Mouse (Mus musculus) intestine, postnatal 0 days (tissue): ENCODE data around the gene Pax5. TPM values are rescaled to one million over a fixed set of nuclear protein-coding genes. Genes with fewer than 3 reads are reported as not detected.
A peak's percentile ranks its signal among the peaks of the same experiment; 100 is the strongest.

ENCODE experiments used
- ATAC-seq: fragments of 200-750 bp; cut with Nextera tagmentation; 2 replicates; pipeline ENCODE4 v1.8.0; 2017; ENCODE audit warnings: mild to moderate bottlenecking, moderate TSS enrichment, moderate library complexity
- H3K27ac ChIP-seq: fragments of 300-500 bp; sonication (generic); 2 replicates; pipeline ENCODE4 v1.5.1; 2014; ENCODE audit warnings: mild to moderate bottlenecking, low read depth, low read length, moderate library complexity
- H3K27me3 ChIP-seq: fragments of 300-500 bp; sonication (generic); replicated peaks from 2 replicates; pipeline ENCODE4 v1.6.1; 2014; ENCODE audit warnings: low read length, mixed read lengths; ENCODE audit not compliant: control insufficient read depth, insufficient read depth
- H3K36me3 ChIP-seq: fragments of 300-500 bp; sonication (generic); 2 replicates; pipeline ENCODE4 v1.6.1; 2014; ENCODE audit warnings: mild to moderate bottlenecking, moderate library complexity; ENCODE audit not compliant: control insufficient read depth, insufficient read depth
- H3K4me1 ChIP-seq: fragments of 300-500 bp; sonication (generic); replicated peaks from 2 replicates; pipeline ENCODE4 v1.6.1; 2014; ENCODE audit warnings: antibody characterized with exemption, low read length, mixed read lengths; ENCODE audit not compliant: control insufficient read depth, insufficient read depth
- H3K4me2 ChIP-seq: fragments of 300-500 bp; sonication (generic); replicated peaks from 2 replicates; pipeline ENCODE4 v1.6.1; 2014; ENCODE audit warnings: low read depth, mild to moderate bottlenecking, moderate library complexity
- H3K4me3 ChIP-seq: fragments of 300-500 bp; sonication (generic); 2 replicates; pipeline ENCODE4 v1.5.1; 2014; ENCODE audit warnings: low read depth, low read length
- H3K9ac ChIP-seq: fragments of 300-500 bp; sonication (generic); 2 replicates; pipeline ENCODE4 v1.6.1; 2014; ENCODE audit warnings: mild to moderate bottlenecking, low read depth, low read length
- H3K9me3 ChIP-seq: fragments of 300-500 bp; sonication (generic); 2 replicates; pipeline ENCODE4 v1.6.1; 2016; ENCODE audit warnings: mixed run types; ENCODE audit not compliant: control insufficient read depth
- CTCF ChIP-seq: sonication (generic); IDR thresholded peaks from 2 replicates; pipeline ENCODE4 v1.5.1; 2016; ENCODE audit warnings: low read depth, mild to moderate bottlenecking, control low read depth, antibody characterized with exemption, moderate library complexity
- WGBS: fragments of 180-500 bp; shearing (Covaris S2); extraction: QIAGEN DNeasy Blood & Tissue Kit; methylation state at CpG from one replicate; pipeline ENCODE4 v1.1.7; 2014; 5-methylcytosine and 5-hydroxymethylcytosine counted together
- polyA plus RNA-seq: library from polyadenylated mRNA; unstranded; fragments of >200 nt; fragmentation: Nextera tagmentation; extraction: Ambion mirVana; gene quantifications from 2 replicates; pipeline ENCODE4 v1.2.1, GENCODE M21; 2015

Pax5 gene
- polyA plus RNA-seq, 1 experiment from 2014 or later = 0.01 TPM

GRCm38 (mm10) chr4:44702891-44703685, 7.2 kb downstream of the Pax5 start:
- H3K9me3 ChIP-seq = no peaks in the 10 kb centered on the region
- H3K4me1 ChIP-seq = 0 out of 2 replicates have a peak, but pooled peaks cover 6% of the 10 kb centered on the region
- peak overlapping the region; percentile 38 for H3K4me3 ChIP-seq
- peak overlapping the region; percentile 74 for H3K4me2 ChIP-seq
- no peak for ATAC-seq
- TF ChIP-seq CTCF = no peak
- no peak overlapping the region for H3K9ac ChIP-seq
- peaks cover 94% of the 10 kb centered on the region for H3K27me3 ChIP-seq
- no peaks in the 10 kb centered on the region for H3K36me3 ChIP-seq
- 2% methylated on average over 54 of the region's 58 CpGs for WGBS
- no peak overlapping the region for H3K27ac ChIP-seq

- Histone ChIP-seq H3K27me3 (peaks cover 89% of the 10 kb centered on the region), H3K4me3 (no peak overlapping the region), H3K27ac (no peak overlapping the region), H3K9ac (no peak overlapping the region), H3K36me3 (no peaks in the 10 kb centered on the region), H3K4me1 (0 out of 2 replicates have a peak, but pooled peaks cover 6% of the 10 kb centered on the region), H3K9me3 (no peaks in the 10 kb centered on the region), H3K4me2 (no peak overlapping the region)
- TF ChIP-seq CTCF = no peak
- no peak for ATAC-seq
- WGBS = 1% methylated on average over 25 of the region's 25 CpGs
These were observed 8.2 kb downstream of the Pax5 start for GRCm38 (mm10) chr4:44702011-44702527.

DNA sequence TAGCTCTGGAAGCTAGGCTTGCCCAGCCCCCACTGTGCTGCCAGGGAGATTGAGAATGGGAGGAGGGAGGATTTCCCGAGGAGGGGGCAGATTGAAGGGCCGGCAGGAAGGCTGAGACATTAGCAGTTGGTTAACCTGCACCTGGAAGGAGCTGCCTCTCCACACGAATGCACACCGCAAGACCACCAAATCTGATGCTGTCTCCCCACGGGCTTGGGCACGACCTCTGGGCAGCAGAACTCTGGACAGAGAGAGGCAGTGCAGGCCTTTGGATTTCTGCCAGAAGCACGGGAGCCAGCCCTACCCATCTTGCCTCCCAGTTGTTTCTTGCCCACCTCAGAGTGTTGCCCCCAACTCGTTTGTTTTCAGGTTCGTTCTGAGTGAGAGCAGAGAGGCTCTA, 8.8 kb downstream of the Pax5 start:
- Histone ChIP-seq H3K9ac (no peak overlapping the region), H3K4me1 (0 out of 2 replicates have a peak, but pooled peaks cover 6% of the 10 kb centered on the region), H3K4me3 (no peak overlapping the region), H3K27me3 (peaks cover 84% of the 10 kb centered on the region), H3K9me3 (no peaks in the 10 kb centered on the region), H3K36me3 (no peaks in the 10 kb centered on the region), H3K4me2 (no peak overlapping the region), H3K27ac (no peak overlapping the region)
- ATAC-seq = no peak
- 4% methylated on average over 9 of the region's 9 CpGs for WGBS
- no peak for TF ChIP-seq CTCF

DNA sequence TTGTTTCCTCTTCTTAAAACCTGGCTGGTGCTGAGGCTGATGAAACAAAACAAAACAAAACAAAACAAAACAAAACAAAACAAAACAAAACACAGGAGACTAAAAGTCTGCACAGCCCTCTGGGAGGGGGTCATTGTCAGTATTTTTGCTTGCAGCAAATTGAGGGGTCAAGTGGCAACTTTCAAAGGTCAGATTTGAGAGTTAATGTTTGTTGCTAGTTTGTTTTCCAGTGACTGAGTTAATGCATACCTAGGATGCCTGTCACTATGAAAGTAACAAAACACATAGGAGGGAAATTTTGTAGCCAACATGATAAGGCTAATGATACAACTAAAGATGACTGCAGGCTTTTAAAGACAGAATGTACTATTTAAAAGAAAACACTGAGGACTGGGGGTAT, 13.6 kb downstream of the Pax5 start:
- Histone ChIP-seq H3K4me3 (no peak overlapping the region), H3K9ac (no peak overlapping the region), H3K27ac (no peak overlapping the region), H3K36me3 (no peaks in the 10 kb centered on the region), H3K9me3 (no peaks in the 10 kb centered on the region), H3K4me2 (no peak overlapping the region), H3K27me3 (peaks cover 41% of the 10 kb centered on the region), H3K4me1 (no peaks in the 10 kb centered on the region)
- no peak for ATAC-seq
- TF ChIP-seq CTCF = no peak

DNA sequence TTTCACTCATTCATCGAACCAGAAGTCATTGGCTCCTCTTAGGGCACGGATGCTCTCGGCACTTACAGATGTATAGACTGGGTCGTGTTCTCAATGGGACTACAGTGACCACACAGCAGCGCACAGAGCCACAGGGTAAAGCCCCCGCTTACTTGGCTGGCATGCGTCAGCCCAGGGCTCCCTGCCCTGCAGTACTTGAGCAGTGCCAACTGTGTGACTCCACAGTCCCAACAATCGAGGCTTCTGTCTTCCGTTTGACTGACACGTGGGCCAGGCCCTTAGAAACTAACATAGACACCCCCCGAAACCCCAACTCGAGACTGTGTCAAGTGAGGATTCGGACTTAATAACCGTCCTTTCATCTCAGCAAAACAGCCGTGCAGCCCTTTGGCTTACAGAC, 15.9 kb downstream of the Pax5 start:
- WGBS = 64% methylated on average over 15 of the region's 15 CpGs
- peaks cover 19% of the 10 kb centered on the region for H3K27me3 ChIP-seq
- no peak overlapping the region for H3K4me3 ChIP-seq

GRCm38 (mm10) chr4:44685582-44685981, 24.7 kb downstream of the Pax5 start:
- no peak for ATAC-seq
- Histone ChIP-seq H3K27me3 (no peaks in the 10 kb centered on the region), H3K9me3 (no peaks in the 10 kb centered on the region), H3K9ac (no peak overlapping the region), H3K4me2 (no peak overlapping the region), H3K4me3 (no peak overlapping the region), H3K36me3 (no peaks in the 10 kb centered on the region), H3K27ac (no peak overlapping the region), H3K4me1 (no peaks in the 10 kb centered on the region)
- 66% methylated on average over 6 of the region's 6 CpGs for WGBS
- no peak for TF ChIP-seq CTCF

More for the DNA sequence above, 15.9 kb downstream of the Pax5 start:
- TF ChIP-seq CTCF = no peak
- H3K4me2 ChIP-seq = no peak overlapping the region
- H3K9ac ChIP-seq = no peak overlapping the region
- no peaks in the 10 kb centered on the region for H3K9me3 ChIP-seq
- H3K27ac ChIP-seq = no peak overlapping the region
- H3K36me3 ChIP-seq = no peaks in the 10 kb centered on the region
- ATAC-seq = no peak
- H3K4me1 ChIP-seq = no peaks in the 10 kb centered on the region
